ENCODE assay signal across 9 mouse cellular contexts in the genomic region with DNA sequence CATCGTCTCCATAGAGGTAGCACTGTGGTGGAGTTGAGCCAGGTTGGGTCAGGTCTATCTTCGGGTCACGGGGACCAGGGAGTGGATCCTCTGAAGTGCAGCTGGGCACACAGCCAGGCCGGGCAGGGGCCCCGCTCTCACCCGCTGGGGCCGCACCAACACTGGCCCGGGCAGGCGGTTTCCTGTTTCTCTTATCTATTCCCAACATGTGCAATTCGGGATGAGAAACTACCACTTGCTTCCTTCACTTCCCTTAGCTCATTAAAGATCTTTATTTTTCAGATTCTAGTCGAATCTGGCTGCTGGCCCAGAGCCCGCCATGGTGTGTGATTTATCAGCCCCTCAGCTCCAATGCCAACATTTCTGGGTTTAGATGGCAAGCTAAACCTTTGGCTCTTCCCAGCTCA. TPM values are rescaled to one million over a fixed set of nuclear protein-coding genes. Genes with fewer than 3 reads are reported as not detected.
DNase-seq lines count a peak whose midpoint lies in the region; ATAC-seq and TF ChIP-seq lines count a peak whose summit lies in the region.
"Had no signal": no experiment of that assay in that cellular context is flagged by ENCODE, and none has a peak within 500 bp of the region (broad histone marks: within the 10 kb centered on the region; RNA-seq: fewer than 3 reads in every experiment).

No protein-coding gene starts in this region.

- DNase-seq in urinary bladder, postnatal 36 days (ENCODE audit: low spot score in 2 of 2): peak; percentile 18 to 30
- DNase-seq in urinary bladder, postnatal 10 days (ENCODE audit: low spot score): no peak
- DNase-seq in heart, postnatal 14 days: peak; percentile 43 to 47
- DNase-seq in liver, embryonic 14.5 days (ENCODE audit: low read depth in 3 of 3, low spot score in 3 of 3): no peak
- no peak for DNase-seq in thymus, postnatal 25 days
- no peak for DNase-seq in spleen, postnatal 36 days (ENCODE audit: low spot score in 2 of 2)
- no peak for DNase-seq in B cell, adult 2 months
- no peak for DNase-seq in embryo, embryonic 10.5 days (ENCODE audit: low spot score)

- H3K4me3 ChIP-seq in liver, embryonic 14.5 days (ENCODE audit: insufficient read depth in 1 of 2, low read depth in 2 of 2, low read length in 2 of 2): no peak overlapping the region

- intact Hi-C loops in heart, postnatal 14 days (cut with DNase I): no loop called here

- 4% methylated on average over 12 of the region's 12 CpGs for WGBS in liver, embryonic 14.5 days (ENCODE audit: insufficient replicate concordance)

- no peak overlapping the region for H3K9ac ChIP-seq in liver, embryonic 14.5 days (replicated peaks)

- no peak for TF ChIP-seq CTCF in liver, embryonic 14.5 days (IDR thresholded peaks at IDR 0.05; ENCODE audit: low read depth)

- no peaks in the 10 kb centered on the region for H3K36me3 ChIP-seq in liver, embryonic 14.5 days (replicated peaks; ENCODE audit: control insufficient read depth, insufficient read depth, low read depth)

- H3K9me3 ChIP-seq in liver, embryonic 14.5 days (ENCODE audit: control insufficient read depth, low read length): no peaks in the 10 kb centered on the region

- no peak overlapping the region for H3K4me2 ChIP-seq in liver, embryonic 14.5 days (ENCODE audit: low read depth)

- no peak overlapping the region for H3K27ac ChIP-seq in liver, embryonic 14.5 days

- H3K4me1 ChIP-seq in liver, embryonic 14.5 days (replicated peaks; ENCODE audit: control insufficient read depth in 2 of 2, insufficient read depth in 2 of 2, low read length in 1 of 2): peaks cover 0 to 11% of the 10 kb centered on the region in 2 experiments; a peak in 2 of 4 replicates

- H3K27me3 ChIP-seq in liver, embryonic 14.5 days (ENCODE audit: control insufficient read depth, insufficient read depth, low read length): peaks cover 3% of the 10 kb centered on the region; the same call in 1 of the 2 replicates

- TF ChIP-seq EP300 in liver, embryonic 14.5 days (IDR thresholded peaks at IDR 0.05; ENCODE audit: low read depth): no peak

- peak; percentile 45 for ATAC-seq in liver, embryonic 14.5 days (ENCODE audit: insufficient read depth)

RNA-seq across cellular contexts. Expression of a gene that starts 7.3 kb away (rescaled TPM):
- total RNA-seq in heart, postnatal 14 days (2021): not detected
- polyA plus RNA-seq in liver, embryonic 14.5 days (2012; rRNA removed): not detected in 2 replicates
- not detected in 2 replicates for polyA plus RNA-seq in liver, embryonic 14.5 days (2014; fragmentation: Nextera tagmentation; extraction: Ambion mirVana)
- polyA plus RNA-seq: neural tube, embryonic 14.5 days had no signal

RNA-seq across cellular contexts. Expression of a gene that starts 8.0 kb away (rescaled TPM):
- total RNA-seq in heart, postnatal 14 days (2021): 1 to 10 TPM; 4.8 to 6.1 TPM
- polyA plus RNA-seq in liver, embryonic 14.5 days (2012; rRNA removed): 0.56 and 0.93 TPM in 2 replicates
- polyA plus RNA-seq in liver, embryonic 14.5 days (2014; fragmentation: Nextera tagmentation; extraction: Ambion mirVana): 0.56 and 0.74 TPM in 2 replicates

RNA-seq across cellular contexts. Expression of a gene that starts 13.7 kb away (rescaled TPM):
- 1 to 10 TPM; 7.8 to 9.5 TPM for total RNA-seq in heart, postnatal 14 days (2021)
- 12.0 and 13.9 TPM in 2 replicates for polyA plus RNA-seq in liver, embryonic 14.5 days (2012; rRNA removed)
- 21.2 and 22.6 TPM in 2 replicates for polyA plus RNA-seq in liver, embryonic 14.5 days (2014; fragmentation: Nextera tagmentation; extraction: Ambion mirVana)

RNA-seq across cellular contexts. Expression of a gene that starts 32.2 kb away (rescaled TPM):
- under 1 TPM in 1 of 2 experiments, not detected in 1; 0.07 TPM for total RNA-seq in heart, postnatal 14 days (2021)
- polyA plus RNA-seq in liver, embryonic 14.5 days (2012; rRNA removed): 0.01 and 0.06 TPM in 2 replicates
- polyA plus RNA-seq in liver, embryonic 14.5 days (2014; fragmentation: Nextera tagmentation; extraction: Ambion mirVana): not detected in 2 replicates

RNA-seq across cellular contexts. Expression of a gene that starts 50.8 kb away (rescaled TPM):
- total RNA-seq in heart, postnatal 14 days (2021): 10 to 100 TPM; 81.3 to 82.5 TPM
- 37.3 and 37.7 TPM in 2 replicates for polyA plus RNA-seq in liver, embryonic 14.5 days (2012; rRNA removed)
- 44.7 and 48.7 TPM in 2 replicates for polyA plus RNA-seq in liver, embryonic 14.5 days (2014; fragmentation: Nextera tagmentation; extraction: Ambion mirVana)

Comparison
In these comparisons a context has a peak if more than half of its experiments do, and no peak if none do; other contexts are left out.
1. DNase-seq: peak in urinary bladder, postnatal 36 days (2 of 2) and heart, postnatal 14 days (2 of 2); none in urinary bladder, postnatal 10 days (single experiment), liver, embryonic 14.5 days (0 of 3), thymus, postnatal 25 days (single experiment), spleen, postnatal 36 days (0 of 2), B cell, adult 2 months (0 of 2) and embryo, embryonic 10.5 days (single experiment).